Mouse (Mus musculus): ENCODE data around the gene BC024978. TPM values are rescaled to one million over a fixed set of nuclear protein-coding genes. Genes with fewer than 3 reads are reported as not detected.

The BC024978 gene
- polyA plus RNA-seq, 1 experiment = 0.16 TPM

DNA sequence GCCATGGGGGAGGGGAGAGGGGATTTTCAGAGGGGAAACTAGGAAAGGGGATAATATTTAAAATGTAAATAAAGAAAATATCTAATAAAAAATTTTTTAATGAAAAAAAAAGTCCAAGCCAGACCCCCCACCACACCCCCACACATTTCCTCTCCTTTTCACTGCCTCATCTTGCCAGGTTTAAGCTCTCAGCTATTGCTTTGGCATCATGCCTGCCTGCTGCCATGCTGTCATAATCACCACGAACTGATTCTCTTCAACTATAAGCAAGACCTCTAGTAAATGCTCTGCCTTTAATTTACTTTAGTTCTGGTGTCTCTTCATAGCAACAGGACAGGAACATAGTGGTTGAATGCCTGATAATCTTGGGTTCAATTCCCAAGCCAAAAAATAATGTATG, 13.1 kb upstream of the BC024978 start:
- H3K36me3 ChIP-seq (ENCODE audit: control insufficient read depth) = peaks cover 38% of the 10 kb centered on the region
- TF ChIP-seq GATA1 (IDR thresholded peaks at IDR 0.05; ENCODE audit: low read length) (no peak), TAL1 (IDR thresholded peaks at IDR 0.05; ENCODE audit: low read length) (no peak)

DNA sequence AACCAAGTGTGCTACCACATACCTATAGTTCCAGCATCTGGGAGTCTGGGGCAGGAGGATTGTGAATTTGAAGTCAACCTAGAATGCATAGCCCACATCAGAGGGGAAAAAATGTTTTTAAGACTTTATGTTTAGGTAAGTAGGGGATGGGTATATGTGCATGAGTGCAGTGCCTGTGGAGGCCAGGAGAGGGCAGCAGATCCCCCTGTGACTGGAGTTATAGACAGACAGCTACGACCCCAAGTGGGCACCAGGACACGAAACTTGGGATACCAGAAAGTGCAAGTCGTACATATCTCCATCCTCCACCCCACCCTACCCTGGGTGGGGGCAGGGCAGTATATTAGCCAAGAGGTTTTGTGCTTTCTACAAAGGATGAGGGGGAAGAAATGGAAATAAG, 10.6 kb upstream of the BC024978 start:
- Histone ChIP-seq H3K9me3 (ENCODE audit: control insufficient read depth, low read length) (peaks cover 3% of the 10 kb centered on the region), H3K4me1 (ENCODE audit: control insufficient read depth) (peaks cover 3% of the 10 kb centered on the region), H3K36me3 (ENCODE audit: control insufficient read depth) (peaks cover 62% of the 10 kb centered on the region), H3K27me3 (ENCODE audit: control insufficient read depth) (no peaks in the 10 kb centered on the region), H3K4me3 (replicated peaks) (no peak overlapping the region)
- no peak for TF ChIP-seq GATA1 (IDR thresholded peaks at IDR 0.05; ENCODE audit: low read length)
- no peak for TF ChIP-seq TAL1 (IDR thresholded peaks at IDR 0.05; ENCODE audit: low read length)

More for the DNA sequence above, 13.1 kb upstream of the BC024978 start:
- no peaks in the 10 kb centered on the region for H3K9me3 ChIP-seq (ENCODE audit: control insufficient read depth, low read length)
- no peak overlapping the region for H3K4me3 ChIP-seq (replicated peaks)
- peaks cover 21% of the 10 kb centered on the region for H3K4me1 ChIP-seq (ENCODE audit: control insufficient read depth)
- H3K27me3 ChIP-seq (ENCODE audit: control insufficient read depth) = no peaks in the 10 kb centered on the region

GRCm38 (mm10) chr7:27185986-27186385, 9.6 kb upstream of the BC024978 start:
- TF ChIP-seq GATA1 (IDR thresholded peaks at IDR 0.05; ENCODE audit: low read length) = no peak
- TF ChIP-seq TAL1 (IDR thresholded peaks at IDR 0.05; ENCODE audit: low read length) = no peak
- H3K9me3 ChIP-seq (ENCODE audit: control insufficient read depth, low read length) = peaks cover 3% of the 10 kb centered on the region
- no peaks in the 10 kb centered on the region for H3K27me3 ChIP-seq (ENCODE audit: control insufficient read depth)
- peaks cover 1% of the 10 kb centered on the region for H3K4me1 ChIP-seq (ENCODE audit: control insufficient read depth)
- no peak overlapping the region for H3K4me3 ChIP-seq (replicated peaks)
- peaks cover 73% of the 10 kb centered on the region for H3K36me3 ChIP-seq (ENCODE audit: control insufficient read depth)

DNA sequence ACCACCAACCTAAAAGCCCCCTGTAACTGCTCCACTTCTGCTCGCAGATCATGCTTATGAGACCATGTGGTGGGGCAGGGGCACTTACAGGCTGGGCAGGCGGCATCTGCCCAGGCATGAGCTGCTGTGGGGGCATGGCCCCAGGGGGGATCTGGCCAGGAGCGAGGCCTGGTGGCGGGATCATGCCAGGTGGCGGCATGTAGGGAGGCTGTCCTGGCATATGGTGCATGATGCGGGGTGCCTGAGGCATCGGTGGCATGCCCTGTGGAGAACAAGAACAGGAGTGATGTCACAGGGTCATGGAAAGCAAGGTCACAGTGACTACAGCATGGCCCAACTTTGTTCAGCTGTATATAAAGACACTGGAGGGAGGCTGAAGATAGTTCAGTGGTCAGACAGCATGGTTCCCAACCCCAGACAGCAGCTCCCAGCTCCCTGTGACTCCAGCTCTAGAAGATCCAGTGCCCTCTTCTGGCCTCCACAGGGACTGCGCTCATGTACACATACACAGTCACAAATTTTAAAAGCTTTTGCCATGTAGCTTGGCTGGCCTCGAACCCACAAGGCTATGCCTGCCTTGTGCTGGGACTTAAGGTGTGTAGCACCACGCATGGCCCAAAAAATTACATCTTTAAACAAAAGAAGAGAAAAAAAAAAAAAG, 6.2 kb upstream of the BC024978 start:
- H3K27me3 ChIP-seq (ENCODE audit: control insufficient read depth) = no peaks in the 10 kb centered on the region
- no peak for TF ChIP-seq TAL1 (IDR thresholded peaks at IDR 0.05; ENCODE audit: low read length)
- no peak for TF ChIP-seq GATA1 (IDR thresholded peaks at IDR 0.05; ENCODE audit: low read length)
- H3K4me3 ChIP-seq (replicated peaks) = no peak overlapping the region
- H3K9me3 ChIP-seq (ENCODE audit: control insufficient read depth, low read length) = peaks cover 3% of the 10 kb centered on the region
- H3K4me1 ChIP-seq (ENCODE audit: control insufficient read depth) = peaks cover 14% of the 10 kb centered on the region
- H3K36me3 ChIP-seq (ENCODE audit: control insufficient read depth) = peaks cover 96% of the 10 kb centered on the region

- no peak overlapping the region for H3K4me3 ChIP-seq (replicated peaks)
- no peaks in the 10 kb centered on the region for H3K27me3 ChIP-seq (ENCODE audit: control insufficient read depth)
- peaks cover 41% of the 10 kb centered on the region for H3K4me1 ChIP-seq (ENCODE audit: control insufficient read depth)
- TF ChIP-seq TAL1 (IDR thresholded peaks at IDR 0.05; ENCODE audit: low read length) = no peak
- TF ChIP-seq GATA1 (IDR thresholded peaks at IDR 0.05; ENCODE audit: low read length) = no peak
- peaks cover 3% of the 10 kb centered on the region for H3K9me3 ChIP-seq (ENCODE audit: control insufficient read depth, low read length)
- peaks cover 68% of the 10 kb centered on the region for H3K36me3 ChIP-seq (ENCODE audit: control insufficient read depth)
These were observed 3.1 kb upstream of the BC024978 start for GRCm38 (mm10) chr7:27192434-27192833.

DNA sequence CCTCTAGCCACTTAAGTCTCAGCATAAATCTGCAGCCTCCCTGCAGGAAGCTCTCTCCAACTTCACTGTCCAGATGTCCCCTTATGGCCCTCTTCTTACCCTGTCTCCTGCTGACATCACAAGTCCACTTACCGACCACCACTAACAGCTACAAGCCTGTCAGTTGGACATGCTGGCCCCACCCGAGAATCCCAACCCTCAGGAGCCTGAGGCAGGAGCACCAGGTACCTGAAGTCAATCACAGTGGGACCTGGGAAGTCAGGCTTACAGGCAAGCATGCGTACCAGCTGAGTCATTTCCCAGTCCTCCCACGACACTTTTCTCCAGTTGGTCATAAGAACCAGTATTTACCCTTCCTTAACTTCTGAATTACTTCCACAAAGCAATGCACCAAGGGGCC, 1.9 kb upstream of the BC024978 start:
- TF ChIP-seq GATA1 (IDR thresholded peaks at IDR 0.05; ENCODE audit: low read length) (no peak), TAL1 (IDR thresholded peaks at IDR 0.05; ENCODE audit: low read length) (no peak)
- Histone ChIP-seq H3K4me3 (replicated peaks) (no peak overlapping the region), H3K27me3 (ENCODE audit: control insufficient read depth) (no peaks in the 10 kb centered on the region), H3K4me1 (ENCODE audit: control insufficient read depth) (peaks cover 41% of the 10 kb centered on the region), H3K36me3 (ENCODE audit: control insufficient read depth) (peaks cover 60% of the 10 kb centered on the region), H3K9me3 (ENCODE audit: control insufficient read depth, low read length) (peaks cover 3% of the 10 kb centered on the region)

DNA sequence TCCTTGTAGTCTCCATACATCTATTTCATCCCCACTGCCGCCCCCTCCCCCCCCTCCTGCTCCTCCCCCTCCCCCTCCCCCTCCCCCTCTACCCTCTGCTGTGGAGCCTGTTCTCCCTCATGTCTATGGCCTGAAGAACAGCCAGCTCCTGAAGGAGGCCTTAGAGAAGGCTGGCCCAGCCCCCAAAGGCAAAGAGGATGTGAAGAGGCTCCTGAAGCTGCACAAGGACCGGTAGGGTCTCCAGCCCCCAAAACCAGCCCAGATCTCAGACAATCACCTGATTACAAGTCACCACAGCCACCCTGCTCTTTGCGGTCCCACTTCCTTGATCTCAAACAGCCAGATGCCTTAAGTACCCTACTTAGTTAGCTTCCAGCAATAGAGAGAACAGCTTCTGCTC, 1.6 kb downstream of the BC024978 start:
- no peak overlapping the region for H3K4me3 ChIP-seq (replicated peaks)
- no peak for TF ChIP-seq TAL1 (IDR thresholded peaks at IDR 0.05; ENCODE audit: low read length)
- TF ChIP-seq GATA1 (IDR thresholded peaks at IDR 0.05; ENCODE audit: low read length) = no peak

GRCm38 (mm10) chr7:27197634-27198033, 2.1 kb downstream of the BC024978 start:
- H3K9me3 ChIP-seq (ENCODE audit: control insufficient read depth, low read length) = no peaks in the 10 kb centered on the region
- H3K4me1 ChIP-seq (ENCODE audit: control insufficient read depth) = peaks cover 35% of the 10 kb centered on the region
- TF ChIP-seq GATA1 (IDR thresholded peaks at IDR 0.05; ENCODE audit: low read length) (no peak), TAL1 (IDR thresholded peaks at IDR 0.05; ENCODE audit: low read length) (no peak)
- H3K4me3 ChIP-seq (replicated peaks) = no peak overlapping the region
- peaks cover 34% of the 10 kb centered on the region for H3K36me3 ChIP-seq (ENCODE audit: control insufficient read depth)
- H3K27me3 ChIP-seq (ENCODE audit: control insufficient read depth) = no peaks in the 10 kb centered on the region

More for the DNA sequence above, 1.6 kb downstream of the BC024978 start:
- Histone ChIP-seq H3K27me3 (ENCODE audit: control insufficient read depth) (no peaks in the 10 kb centered on the region), H3K9me3 (ENCODE audit: control insufficient read depth, low read length) (no peaks in the 10 kb centered on the region), H3K36me3 (ENCODE audit: control insufficient read depth) (peaks cover 34% of the 10 kb centered on the region), H3K4me1 (ENCODE audit: control insufficient read depth) (peaks cover 40% of the 10 kb centered on the region)

- Histone ChIP-seq H3K27me3 (ENCODE audit: control insufficient read depth) (no peaks in the 10 kb centered on the region), H3K9me3 (ENCODE audit: control insufficient read depth, low read length) (no peaks in the 10 kb centered on the region), H3K36me3 (ENCODE audit: control insufficient read depth) (peaks cover 32% of the 10 kb centered on the region), H3K4me1 (ENCODE audit: control insufficient read depth) (peaks cover 35% of the 10 kb centered on the region), H3K4me3 (replicated peaks) (no peak overlapping the region)
- TF ChIP-seq TAL1 (IDR thresholded peaks at IDR 0.05; ENCODE audit: low read length) = no peak
- no peak for TF ChIP-seq GATA1 (IDR thresholded peaks at IDR 0.05; ENCODE audit: low read length)
These were observed 2.8 kb downstream of the BC024978 start for GRCm38 (mm10) chr7:27198355-27198754.

DNA sequence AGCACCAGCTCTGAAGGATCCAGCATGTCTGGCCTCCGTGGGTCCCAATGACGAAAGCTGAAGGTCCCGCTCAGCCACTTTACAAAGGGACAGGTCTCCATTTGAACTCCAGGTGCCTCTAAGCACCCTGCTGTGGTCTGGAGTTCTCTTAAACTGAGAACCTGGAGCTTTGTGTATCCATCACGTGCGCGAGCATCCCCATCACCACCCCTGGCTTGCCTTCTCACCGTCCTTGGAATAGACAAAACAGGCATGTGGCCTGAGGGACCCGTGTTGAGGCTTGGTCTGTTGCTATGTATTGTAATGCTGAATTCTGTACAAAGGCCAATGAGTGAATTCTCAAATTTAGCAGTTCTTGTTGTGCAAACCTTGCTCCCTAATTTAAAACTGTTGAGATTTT, 3.2 kb downstream of the BC024978 start:
- TF ChIP-seq TAL1 (IDR thresholded peaks at IDR 0.05; ENCODE audit: low read length) = no peak
- TF ChIP-seq GATA1 (IDR thresholded peaks at IDR 0.05; ENCODE audit: low read length) = no peak
- no peak overlapping the region for H3K4me3 ChIP-seq (replicated peaks)
- peaks cover 31% of the 10 kb centered on the region for H3K4me1 ChIP-seq (ENCODE audit: control insufficient read depth)
- no peaks in the 10 kb centered on the region for H3K27me3 ChIP-seq (ENCODE audit: control insufficient read depth)
- H3K36me3 ChIP-seq (ENCODE audit: control insufficient read depth) = peaks cover 32% of the 10 kb centered on the region
- H3K9me3 ChIP-seq (ENCODE audit: control insufficient read depth, low read length) = no peaks in the 10 kb centered on the region

All from erythroblast, embryonic 14.5 days (primary cell).